Mouse (Mus musculus) right cerebral cortex, adult 2 months (tissue): Measurements from ENCODE around the gene Rpl10-ps3.

ENCODE experiments used
- DNase-seq, 2 experiments: peaks; one replicate each; pipeline ENCODE4 v3.0.0; 2021 to 2022; ENCODE audit warnings: low spot score in 2 of 2

The Rpl10-ps3 gene

DNA sequence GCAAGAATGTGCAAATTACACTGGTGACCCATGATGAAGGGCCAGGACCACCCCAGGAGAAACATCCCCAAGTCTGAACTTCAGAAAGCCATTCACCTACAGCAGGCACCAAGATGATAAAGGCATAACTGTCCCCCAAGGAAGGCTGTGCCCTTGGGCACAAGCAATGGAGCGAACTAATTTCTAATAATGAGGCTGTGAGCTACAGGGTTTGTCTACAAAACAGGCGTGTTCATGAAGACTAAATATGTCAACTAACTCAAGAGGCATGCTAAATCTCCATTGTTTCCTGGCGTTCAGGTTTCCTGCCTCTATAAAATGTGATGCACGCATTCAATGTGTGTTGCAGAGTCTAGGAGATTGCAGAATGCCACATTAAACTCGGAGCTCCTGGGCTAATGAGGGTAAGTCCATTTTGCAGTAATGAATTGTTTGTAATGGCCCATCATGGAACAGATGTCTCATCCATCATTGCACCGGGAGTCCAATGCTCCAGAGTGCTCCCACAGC is 33.7 kb downstream of the Rpl10-ps3 start:
- no peak for DNase-seq

DNA sequence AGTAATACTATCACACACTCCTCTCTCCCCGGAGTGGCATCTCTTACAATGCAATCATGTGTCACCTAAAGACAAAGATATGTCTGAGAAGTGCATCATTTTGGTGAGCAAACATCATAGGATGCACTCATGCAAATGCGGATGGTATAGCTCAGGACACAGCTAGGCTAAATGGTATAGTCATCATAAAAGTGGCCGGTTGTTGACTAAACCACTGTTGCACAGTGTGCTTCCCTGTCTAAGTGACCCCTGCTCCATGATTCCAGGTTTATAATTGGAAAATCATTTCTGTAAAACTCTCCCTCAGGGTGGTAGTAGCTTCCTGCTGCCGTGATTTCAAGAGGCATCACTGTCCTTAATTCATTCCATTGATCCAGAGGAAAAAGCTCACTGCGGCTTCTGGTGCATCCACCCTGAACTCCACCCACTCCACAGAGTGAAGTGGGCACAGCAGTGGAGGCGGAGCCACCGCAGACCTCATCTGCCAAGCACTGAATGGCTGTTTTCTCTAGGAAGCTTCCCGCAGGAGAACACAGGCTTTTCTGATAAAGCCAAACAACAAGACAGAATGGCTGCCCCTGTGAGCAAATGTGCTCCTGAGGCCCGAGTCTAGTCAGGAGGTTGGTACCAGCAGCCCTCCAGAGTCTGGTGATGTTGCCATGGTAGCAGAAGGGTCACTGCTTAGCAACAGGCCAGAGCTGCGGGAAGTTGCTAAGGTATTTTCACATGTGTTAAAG is 38.9 kb downstream of the Rpl10-ps3 start:
- peak; percentile 46 to 56 for DNase-seq

DNA sequence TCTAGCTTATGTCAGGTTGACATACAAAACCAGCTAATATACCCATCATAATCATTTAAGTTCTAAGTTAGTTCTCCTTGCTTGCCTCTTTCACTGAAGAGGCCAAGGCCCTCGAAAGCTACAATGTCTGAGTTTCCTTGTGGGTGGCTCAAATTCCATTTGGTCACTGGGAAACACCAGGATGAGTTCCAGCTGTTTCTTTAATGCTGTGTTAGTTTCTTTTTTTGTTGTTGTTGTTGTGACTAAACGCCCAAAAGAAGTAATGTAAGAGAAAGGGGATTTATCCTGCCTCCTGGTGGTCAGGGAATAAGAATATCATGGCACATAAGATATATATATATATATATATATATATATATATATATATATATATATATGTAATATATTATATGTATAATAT is 39.7 kb downstream of the Rpl10-ps3 start:
- DNase-seq, result no peak

DNA sequence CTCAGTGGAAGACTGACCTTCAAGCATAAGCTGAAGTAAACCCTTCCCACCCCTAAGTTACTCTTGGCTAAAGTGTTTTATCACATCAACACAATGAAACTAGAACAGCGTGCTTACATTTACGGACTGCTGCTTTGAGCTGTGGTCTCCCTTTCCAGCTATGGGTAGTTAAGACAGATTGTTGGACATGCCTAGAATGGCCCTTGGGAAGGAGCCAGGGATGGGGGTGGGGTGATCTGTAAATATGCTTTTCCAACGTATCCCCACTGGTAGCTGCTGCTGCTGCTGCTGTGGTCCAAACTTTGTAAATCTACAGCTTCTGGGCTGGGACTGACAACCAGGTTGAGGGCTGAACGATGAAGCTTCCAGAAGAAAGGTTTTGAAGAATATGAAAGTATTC is 40.8 kb downstream of the Rpl10-ps3 start:
- DNase-seq, result no peak

DNA sequence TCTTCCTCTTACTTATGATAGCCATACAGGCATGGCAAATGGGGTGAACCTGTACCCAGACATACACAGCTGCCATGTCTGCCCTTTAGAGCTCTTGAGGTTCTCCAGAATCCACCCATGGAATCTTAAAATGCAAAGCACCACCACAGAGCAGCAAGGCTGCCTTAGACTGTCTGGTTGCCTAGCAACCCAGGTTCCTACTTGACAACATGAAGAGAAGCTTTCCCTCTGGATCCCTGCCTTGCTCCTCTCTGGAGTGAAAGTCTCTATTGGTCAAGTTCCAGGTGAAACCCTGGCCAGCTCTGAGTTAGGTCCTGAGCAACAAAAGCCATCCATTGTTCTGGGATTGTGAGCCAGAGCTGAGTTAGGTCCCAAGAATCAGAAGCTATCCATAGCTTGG is 43.0 kb downstream of the Rpl10-ps3 start:
- DNase-seq, result peak; percentile 61 to 71

DNA sequence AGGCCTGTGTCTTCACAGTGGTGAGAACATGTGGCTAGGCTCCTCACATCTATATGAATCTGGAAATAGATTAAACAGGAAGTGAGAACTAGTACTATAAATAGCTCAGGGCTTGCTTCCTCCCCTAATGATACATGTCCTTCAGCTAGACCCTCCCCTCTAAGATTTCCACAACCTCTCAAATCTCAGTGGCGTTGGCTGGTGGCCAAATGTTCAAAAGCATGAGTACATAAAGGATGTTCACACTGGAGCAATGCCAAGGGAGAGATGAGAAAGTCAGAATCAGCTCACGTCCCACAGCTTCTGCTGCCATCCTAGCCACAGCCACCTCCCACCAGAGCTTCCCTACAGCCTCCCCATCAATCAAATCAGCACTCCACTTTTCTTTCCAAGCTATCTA is 46.4 kb downstream of the Rpl10-ps3 start:
- DNase-seq, result no peak
